ENCODE assay signal across 18 mouse cellular contexts in genomic region chr14:23771794-23772193, GRCm38 (mm10).
"Had no signal": no experiment of that assay in that cellular context is flagged by ENCODE, and none has a peak within 500 bp of the region (broad histone marks: within the 10 kb centered on the region; RNA-seq: fewer than 3 reads in every experiment).

No protein-coding gene starts in this region.

- DNase-seq: kidney, postnatal 10 days; kidney, postnatal 36 days; layer of hippocampus, postnatal 36 days; liver; lung, adult 18-20 months; lung, postnatal 14 days; lung, postnatal 4 days; midbrain, embryonic 14.5 days; thymus, adult 2 months; thymus, postnatal 14 days; thymus, postnatal 4 days had no signal

- H3K4me3 ChIP-seq: kidney, embryonic 15.5 days; limb, embryonic 10.5 days; limb, embryonic 13.5 days; liver, embryonic 12.5 days; liver, embryonic 15.5 days; lung, embryonic 15.5 days had no signal

- H3K27ac ChIP-seq: kidney, embryonic 15.5 days; limb, embryonic 10.5 days; limb, embryonic 13.5 days; liver, embryonic 12.5 days; liver, embryonic 15.5 days; lung, embryonic 15.5 days; stomach, postnatal 0 days had no signal
